20 mouse cellular contexts compared by ENCODE assay signal in genomic region chr10:67194046-67194445, GRCm38 (mm10).
"Had no signal": no experiment of that assay in that cellular context is flagged by ENCODE, and none has a peak within 500 bp of the region (broad histone marks: within the 10 kb centered on the region; RNA-seq: fewer than 3 reads in every experiment).

No protein-coding gene starts in this region.

- ATAC-seq: liver, postnatal 0 days; midbrain, embryonic 15.5 days had no signal

- H3K27me3 ChIP-seq: limb, embryonic 12.5 days; limb, embryonic 15.5 days; midbrain, embryonic 12.5 days; midbrain, embryonic 15.5 days; stomach, embryonic 15.5 days had no signal

- H3K4me3 ChIP-seq: limb, embryonic 12.5 days; limb, embryonic 15.5 days; midbrain, embryonic 12.5 days; midbrain, embryonic 15.5 days; myocyte; stomach, embryonic 15.5 days had no signal

- H3K4me2 ChIP-seq: limb, embryonic 12.5 days; limb, embryonic 15.5 days; liver, embryonic 11.5 days; lung, embryonic 14.5 days; midbrain, embryonic 12.5 days; midbrain, embryonic 15.5 days; stomach, embryonic 15.5 days had no signal

- DNase-seq: kidney, adult 8-10 months; kidney, postnatal 14 days; kidney, postnatal 4 days; left cerebral cortex, postnatal 4 days; liver, postnatal 0 days; lung, embryonic 14.5 days; right cerebral cortex, adult 18-20 months; right cerebral cortex, postnatal 14 days; spleen, adult 18-20 months; thymus, postnatal 14 days; thymus, postnatal 4 days had no signal

- H3K9ac ChIP-seq: limb, embryonic 12.5 days; limb, embryonic 15.5 days; liver, embryonic 14.5 days; liver, postnatal 0 days; lung, embryonic 14.5 days; midbrain, embryonic 12.5 days; midbrain, embryonic 15.5 days; stomach, embryonic 15.5 days had no signal

- H3K9me3 ChIP-seq: limb, embryonic 12.5 days; limb, embryonic 15.5 days; midbrain, embryonic 12.5 days; midbrain, embryonic 15.5 days; stomach, embryonic 15.5 days had no signal

- H3K27ac ChIP-seq: limb, embryonic 12.5 days; limb, embryonic 15.5 days; liver, embryonic 14.5 days; macrophage; midbrain, embryonic 12.5 days; midbrain, embryonic 15.5 days; stomach, embryonic 15.5 days had no signal

- H3K4me1 ChIP-seq: stomach, embryonic 15.5 days had no signal

- H3K36me3 ChIP-seq: midbrain, embryonic 15.5 days had no signal
